Mouse (Mus musculus): Measurements from ENCODE around the gene Chil1.

The Chil1 gene

DNA sequence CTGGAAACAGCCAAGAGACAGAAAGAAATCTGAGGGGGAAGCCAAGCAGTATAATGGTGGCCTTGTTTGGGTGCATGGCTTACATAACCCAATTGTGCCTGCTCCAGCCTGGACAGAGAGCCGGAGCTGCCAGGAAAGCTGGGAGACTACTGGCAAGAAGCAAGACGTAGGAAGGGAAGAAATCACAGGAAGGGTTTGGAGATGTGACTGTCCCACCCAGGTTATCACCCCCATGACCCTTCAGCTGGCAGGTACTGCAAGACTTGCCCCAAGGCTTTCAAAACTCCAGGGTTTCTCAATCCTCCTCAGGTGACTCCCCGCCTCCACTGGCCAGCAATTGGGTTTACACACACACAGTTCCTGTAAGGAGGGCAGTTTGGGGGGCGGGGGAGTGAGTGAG lies at the start of gene Chil1:
Gene Chil1 (plus strand): TSS at position 152 of the 400 bp plus-strand sequence.
- DNase-seq (ENCODE audit: low read depth, low spot score), result no peak

DNA sequence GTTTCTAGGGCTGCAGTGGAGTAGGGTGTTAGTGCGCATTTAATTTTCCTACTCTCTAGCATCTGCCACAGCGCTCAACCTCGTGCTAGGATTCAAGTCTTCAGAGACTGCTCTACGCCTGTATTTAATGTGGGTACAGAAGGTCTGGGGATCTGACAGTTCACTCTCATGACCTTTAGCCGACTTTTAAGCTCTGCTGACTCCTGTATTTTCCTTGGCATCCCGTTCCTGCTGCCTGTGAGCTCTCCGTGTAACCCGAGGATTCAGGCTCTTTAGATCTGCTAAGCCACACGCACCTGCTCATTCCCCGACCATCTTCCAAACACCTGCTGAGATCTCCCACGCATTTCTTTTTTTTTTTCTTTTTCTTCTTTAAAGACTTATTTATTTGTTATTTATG lies 48.7 kb upstream of the Chil1 start:
- DNase-seq (ENCODE audit: low read depth, low spot score), result no peak

DNA sequence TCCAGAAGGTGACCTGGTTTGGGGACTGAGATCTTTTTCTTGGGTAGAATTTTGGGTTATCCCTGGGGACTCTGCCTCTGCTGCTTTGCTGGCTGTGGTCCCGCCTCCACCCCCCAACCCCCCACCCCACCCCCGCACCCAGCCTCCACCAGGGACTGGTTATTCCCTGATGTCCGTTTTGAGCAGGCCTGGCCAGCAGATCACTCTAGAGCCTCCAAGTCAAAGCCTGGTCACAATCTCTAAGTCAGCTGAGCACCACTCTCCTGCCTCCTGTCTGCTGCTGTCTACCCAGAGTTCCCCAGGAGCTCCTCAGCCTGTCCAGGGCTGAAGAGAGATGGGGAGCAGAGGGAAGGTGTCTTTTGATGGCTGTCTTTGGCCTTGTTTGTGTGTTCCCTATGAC lies 45.6 kb upstream of the Chil1 start:
- no peak for DNase-seq (ENCODE audit: low read depth, low spot score)

DNA sequence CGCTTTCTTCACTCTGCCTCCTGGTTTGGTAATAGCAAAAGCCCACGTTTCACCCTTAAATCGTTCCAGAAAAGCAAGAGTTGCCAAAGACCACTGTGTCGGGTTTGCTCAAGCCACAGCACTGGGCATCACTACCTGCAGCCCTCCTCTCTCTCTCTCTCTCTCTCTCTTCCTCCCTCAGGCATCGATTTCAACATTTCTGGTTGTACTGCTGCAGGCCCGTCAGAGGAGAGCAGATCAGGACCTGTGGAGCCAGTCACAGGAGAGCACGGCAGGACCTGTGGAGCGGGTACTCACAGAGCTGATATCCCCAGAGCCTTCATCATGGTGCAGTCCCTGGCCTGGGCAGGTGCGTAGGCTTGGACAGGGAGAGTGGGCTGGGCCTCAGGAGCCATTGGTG lies 43.6 kb upstream of the Chil1 start:
- DNase-seq (ENCODE audit: low read depth, low spot score), result no peak

DNA sequence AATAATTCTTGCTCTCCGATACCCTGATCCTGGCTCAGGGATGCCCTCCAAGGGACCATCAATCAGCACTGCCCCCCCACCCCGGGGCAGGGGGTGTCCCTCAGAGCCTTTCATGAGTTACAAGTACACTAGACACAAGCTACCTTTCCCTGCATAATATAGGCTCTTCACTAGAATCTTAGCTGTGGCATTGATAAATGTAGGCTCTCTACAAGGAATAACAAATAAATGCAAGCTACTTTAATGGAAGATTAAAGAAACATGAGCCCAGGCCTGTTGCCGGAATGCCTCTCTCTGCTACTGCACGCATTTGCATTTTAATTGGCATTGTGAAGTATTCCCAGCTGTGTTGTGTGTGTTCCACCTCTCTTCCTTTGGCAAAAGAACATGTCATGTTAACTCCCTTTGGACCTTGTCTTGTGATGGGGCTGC lies 39.6 kb upstream of the Chil1 start:
- DNase-seq (ENCODE audit: low read depth, low spot score), result no peak

DNA sequence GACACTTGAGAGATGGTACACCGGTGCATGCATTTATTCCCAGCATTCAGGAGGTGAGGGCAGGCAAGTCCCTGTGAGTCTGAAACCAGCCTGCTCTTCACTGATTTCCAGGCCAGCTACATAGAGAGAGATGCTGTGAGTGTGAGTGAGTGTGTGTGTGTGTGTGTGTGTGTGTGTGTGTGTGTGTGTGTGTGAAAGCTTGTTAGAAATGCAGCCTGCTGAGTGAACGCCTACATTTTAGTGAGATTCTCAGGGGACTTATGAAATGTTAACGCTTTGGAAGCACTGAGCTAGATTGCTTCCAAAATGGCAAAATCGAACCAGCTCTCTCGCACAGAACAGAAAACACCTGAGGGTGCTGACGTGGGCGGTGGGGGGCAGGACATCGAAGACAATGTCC lies 35.9 kb upstream of the Chil1 start:
- no peak for DNase-seq (ENCODE audit: low read depth, low spot score)

DNA sequence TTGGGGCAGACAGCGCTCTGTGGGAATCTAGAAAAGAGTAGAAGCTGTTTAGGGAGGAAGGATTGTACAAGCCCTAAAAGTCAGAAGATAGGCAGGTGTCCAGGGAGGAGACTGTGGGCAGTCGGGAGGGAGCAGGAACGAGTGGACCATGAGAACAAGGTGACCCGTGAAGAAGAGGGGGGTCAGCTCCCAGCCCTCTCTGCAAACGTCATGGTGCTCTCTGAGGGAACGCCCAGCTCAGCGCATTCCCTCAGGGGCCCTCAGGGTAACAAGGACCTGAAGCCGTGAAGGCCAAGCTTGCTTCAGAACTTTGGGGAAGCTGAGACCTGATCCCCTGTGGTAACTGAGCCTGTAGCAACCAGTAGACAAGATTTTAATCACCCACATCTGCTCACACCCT lies 31.9 kb upstream of the Chil1 start:
- DNase-seq (ENCODE audit: low read depth, low spot score), result no peak

DNA sequence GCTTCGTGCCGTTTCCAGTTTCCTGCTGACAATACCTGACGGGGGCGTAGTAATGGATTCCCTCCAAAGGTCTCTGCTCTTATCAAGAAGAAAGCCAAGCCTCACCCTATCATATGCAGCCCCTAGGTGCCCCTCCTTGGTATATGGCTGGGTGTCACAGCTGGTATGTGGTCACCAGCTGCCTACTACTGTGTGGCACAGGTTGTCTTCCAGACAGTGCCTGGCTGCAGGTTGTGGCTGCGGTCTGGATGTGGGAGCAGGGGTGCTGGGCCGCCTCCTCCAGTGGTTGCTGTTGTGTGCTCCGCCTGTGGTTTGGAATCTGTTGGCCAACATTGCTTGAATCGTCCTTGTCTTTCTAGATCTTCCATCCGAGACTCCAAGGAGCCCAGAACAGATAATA lies 31.2 kb upstream of the Chil1 start:
- DNase-seq (ENCODE audit: low read depth, low spot score), result no peak

DNA sequence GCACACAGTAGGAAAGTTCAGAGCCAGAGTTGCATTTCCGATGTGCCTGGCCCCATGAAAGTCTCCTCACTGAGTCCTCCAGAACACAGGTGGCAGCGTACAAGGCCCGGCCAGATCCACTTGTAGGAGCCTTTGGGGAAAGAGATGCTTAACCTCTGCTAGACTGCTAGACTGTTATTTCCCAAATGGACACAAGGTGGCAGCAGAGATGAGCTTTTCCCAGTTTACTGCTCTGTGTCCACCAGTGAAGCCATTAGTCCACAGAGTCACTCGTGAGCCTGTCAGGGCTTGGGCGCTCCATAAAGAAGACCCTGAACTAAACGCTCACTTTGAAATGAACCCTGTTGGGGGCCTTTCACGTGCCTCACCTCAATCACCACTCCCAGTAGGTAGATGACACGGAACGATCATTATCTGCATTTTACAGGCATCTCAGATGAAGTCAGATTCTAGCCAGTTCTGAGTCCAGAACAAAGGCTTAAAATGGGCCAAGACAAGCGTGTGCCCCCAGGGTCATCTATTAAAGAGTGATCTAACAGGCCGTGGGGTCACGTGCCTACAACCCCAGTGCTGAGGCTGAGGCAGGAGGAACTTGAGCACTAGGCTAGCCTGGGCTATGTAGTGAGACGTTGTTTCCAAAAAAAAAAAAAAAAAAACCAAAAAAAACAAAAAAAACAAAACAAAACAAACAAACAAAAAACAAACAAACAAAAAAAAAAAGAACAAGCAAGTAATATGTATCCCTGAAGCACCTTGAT lies 30.1 kb upstream of the Chil1 start:
- DNase-seq (ENCODE audit: low read depth, low spot score), result peak; percentile 92

DNA sequence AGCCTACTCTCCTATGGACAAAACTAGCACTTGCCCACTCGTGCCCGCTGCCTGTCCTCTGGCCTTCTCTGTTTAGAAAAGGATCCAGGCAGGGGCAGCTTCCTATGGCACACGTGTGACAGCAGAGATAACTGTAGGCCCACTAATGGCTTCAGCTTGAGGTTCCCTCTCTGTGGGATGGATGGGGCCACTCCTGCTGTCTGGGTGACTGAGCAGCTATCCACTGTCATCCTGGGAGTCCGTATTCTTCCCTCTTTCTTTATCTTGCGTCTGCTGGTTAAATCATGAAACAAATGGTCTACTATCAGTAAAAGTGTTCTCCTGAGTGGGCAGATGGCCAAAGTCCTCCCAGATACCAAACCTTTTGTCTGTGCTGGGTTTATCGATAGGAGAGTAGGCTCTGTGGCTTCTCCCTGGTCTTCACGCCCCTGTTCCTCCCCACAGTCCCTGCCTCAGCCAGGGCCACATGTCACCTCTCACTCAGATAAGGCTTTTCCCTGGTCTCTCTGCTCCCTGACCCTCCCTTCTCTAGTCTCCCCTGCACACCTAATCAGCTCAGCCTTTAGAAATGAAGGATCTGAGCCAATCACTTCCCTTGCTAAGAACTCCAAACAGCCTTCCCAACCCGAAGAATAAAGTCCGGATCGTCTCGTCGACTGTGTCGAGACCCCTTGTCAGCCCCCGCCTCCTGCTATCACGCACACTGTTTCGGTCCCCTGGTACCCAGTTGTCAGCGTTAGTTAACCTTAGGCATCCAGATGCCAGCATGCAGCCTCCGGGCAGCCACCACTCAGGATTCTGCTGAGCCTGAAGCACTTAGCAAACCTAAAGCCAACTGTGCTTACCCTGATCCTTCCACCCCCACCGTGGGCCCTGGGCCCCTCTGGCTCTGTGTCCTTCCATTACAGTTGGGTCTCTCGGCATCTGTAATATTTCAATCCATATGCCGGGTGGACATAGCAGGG lies 29.1 kb upstream of the Chil1 start:
- no peak for DNase-seq (ENCODE audit: low read depth, low spot score)

DNA sequence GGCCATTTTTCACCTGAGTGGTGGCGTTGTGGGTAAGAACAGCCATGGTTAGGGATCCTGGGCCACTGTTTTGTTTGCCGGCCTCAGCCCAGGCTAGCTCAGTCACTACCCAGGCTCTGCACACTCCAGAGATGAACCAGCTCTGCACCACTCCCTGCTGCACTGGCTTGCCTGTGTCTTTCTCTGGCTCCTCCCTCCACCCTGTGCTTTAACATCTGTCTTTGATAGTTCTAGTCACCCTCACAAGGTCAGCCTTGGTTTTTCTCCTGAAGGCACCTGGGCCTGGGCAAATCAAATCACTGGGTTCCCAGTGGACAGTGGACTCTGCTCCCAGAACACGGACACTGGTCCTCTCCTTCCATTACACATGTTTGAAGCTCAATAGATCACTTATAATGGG lies 27.9 kb upstream of the Chil1 start:
- peak; percentile 74 for DNase-seq (ENCODE audit: low read depth, low spot score)

DNA sequence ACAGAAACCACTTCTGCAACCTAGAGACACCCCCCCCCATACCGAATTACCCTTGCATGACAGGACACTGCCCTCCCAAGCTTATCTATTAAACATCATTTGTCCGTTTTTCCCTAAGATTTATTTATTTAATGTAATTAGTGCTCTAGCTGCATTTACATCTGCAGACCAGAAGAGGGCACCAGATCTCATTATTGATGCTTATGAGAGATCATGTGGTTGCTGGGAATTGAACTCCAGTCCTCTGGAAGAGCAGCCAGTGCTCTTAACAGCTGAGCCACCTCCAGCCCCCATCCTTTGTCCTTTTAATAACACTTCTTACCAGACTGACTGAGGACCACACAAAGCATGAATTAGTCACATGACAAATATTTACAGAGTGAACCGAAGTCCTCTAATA lies 27.3 kb upstream of the Chil1 start:
- DNase-seq (ENCODE audit: low read depth, low spot score), result peak; percentile 63

DNA sequence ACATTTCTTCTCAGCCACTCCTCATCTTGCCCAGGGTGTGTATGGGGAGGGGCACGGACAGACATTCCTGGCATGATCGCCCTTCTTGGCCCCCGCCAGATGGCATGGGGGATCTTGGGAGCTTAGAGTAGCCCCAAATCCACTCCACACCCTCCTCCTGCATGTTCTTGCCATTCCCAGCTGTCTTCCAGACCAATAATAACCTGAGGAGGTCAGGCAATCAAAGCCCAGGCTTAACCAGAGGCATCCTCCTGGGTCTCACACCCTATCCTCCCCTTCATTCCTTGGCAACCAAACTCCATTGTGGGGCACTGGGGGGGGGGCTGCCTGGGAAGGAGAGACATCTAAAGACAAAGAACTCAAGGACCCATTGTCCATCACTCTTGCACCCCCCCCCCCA lies 21.6 kb upstream of the Chil1 start:
- DNase-seq (ENCODE audit: low read depth, low spot score), result no peak

DNA sequence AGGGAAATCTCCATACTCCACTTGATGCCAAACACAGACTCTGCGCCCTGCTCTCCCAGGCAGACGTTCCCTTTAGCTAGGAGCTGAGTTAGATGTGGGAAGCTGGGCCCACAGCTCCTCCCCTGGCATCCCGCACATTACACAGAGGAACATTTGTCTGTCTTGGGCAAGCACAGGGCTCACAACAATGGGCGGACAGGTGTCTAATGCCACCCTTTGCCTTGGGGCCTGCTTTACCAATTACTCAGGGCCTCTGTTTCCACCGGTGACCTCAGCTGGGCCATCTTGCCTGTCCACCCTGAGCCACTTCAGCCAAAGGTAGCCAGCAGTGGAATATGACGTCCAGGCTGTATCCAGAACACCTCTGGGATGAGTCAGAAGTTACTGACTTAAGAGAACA lies 20.6 kb upstream of the Chil1 start:
- DNase-seq (ENCODE audit: low read depth, low spot score), result no peak

DNA sequence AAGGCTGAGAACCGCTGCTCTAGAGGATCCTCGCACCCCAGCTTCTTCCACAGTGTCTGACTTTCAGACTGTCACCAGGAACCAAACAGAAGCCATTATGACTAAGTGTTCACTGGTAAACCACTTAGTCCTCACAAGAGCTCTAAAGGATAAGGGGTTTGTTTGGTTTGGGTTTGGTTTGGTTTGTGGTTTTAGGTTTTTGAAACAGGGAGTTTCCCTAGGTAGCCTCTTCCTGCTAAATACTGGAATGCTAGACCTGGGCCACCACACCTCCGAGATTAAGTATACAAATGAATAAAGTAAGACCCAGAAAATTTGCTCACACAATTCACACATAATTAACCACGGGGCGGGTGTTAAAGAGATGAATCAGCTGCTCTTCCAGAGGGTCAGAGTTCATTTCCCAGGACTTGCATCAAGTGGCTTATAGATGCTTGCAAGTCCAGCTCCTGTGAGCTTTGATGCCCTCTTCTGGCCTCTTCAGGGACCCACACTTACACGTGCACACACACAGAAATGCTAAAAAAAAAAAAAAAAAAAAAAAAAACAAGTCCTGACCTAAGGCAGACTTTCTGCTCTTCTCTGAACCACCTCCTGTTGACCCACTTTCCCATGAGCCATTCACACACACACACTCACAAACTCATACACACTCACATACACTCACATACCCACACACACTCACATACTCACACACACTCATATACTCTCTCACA lies 19.3 kb upstream of the Chil1 start:
- DNase-seq (ENCODE audit: low read depth, low spot score), result peak; percentile 35

DNA sequence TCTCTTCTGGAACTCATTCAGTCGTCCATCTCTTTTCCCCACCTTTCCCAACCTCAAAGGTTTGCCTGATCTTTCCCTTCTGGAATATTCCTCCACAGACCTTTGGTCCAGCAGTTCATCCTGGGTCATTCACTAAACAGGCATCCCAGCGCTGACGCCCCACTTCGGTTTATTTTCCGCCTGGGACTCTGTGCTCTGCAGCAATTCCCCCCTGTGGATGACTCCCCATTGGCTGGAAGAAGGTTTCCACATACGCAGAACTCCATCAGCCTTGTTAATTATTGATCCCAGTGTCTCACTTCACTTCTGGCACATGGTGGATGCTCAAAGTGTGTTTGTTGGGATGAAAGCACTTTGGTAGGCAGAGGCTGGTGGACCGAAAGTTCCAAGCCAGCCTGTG lies 18.5 kb upstream of the Chil1 start:
- DNase-seq (ENCODE audit: low read depth, low spot score), result no peak

DNA sequence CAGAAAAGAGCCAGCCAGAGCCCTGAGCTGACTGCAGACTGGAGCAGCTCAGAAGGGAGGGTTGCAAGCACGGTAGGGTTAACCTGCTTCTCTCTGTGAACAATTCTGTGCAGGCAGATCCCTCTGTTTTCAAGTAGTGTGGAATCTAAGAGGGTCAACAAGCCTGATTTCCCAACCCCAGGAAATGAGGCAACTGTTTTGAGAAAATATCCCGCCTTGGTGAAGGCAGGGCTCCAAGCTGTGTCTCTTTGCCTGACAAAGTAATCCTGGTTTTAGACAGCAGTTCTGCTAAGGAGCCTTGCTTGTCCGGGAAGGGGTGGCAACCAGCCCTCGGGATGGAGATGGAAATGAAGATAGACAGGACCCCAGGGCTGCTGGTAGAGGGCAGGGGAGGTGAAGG lies 17.5 kb upstream of the Chil1 start:
- no peak for DNase-seq (ENCODE audit: low read depth, low spot score)

DNA sequence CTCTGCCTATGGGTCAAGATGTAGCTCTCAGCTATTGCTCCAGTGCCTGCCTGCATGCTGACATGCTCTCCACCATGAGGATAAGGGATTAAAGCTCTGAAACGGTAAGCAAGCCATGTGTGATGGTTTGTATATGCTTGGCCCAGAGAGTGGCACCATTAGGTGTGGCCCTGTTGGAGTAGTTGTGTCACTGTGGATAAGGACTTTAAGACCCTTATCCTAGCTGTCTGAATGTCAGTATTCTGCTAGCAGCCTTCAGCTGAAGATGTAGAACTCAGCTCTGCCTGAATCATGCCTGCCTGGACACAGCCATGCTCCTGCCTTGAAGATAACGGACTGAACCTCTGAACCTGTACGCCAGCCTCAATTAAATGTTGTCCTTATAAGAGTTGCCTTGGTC lies 15.4 kb upstream of the Chil1 start:
- no peak for DNase-seq (ENCODE audit: low read depth, low spot score)

DNA sequence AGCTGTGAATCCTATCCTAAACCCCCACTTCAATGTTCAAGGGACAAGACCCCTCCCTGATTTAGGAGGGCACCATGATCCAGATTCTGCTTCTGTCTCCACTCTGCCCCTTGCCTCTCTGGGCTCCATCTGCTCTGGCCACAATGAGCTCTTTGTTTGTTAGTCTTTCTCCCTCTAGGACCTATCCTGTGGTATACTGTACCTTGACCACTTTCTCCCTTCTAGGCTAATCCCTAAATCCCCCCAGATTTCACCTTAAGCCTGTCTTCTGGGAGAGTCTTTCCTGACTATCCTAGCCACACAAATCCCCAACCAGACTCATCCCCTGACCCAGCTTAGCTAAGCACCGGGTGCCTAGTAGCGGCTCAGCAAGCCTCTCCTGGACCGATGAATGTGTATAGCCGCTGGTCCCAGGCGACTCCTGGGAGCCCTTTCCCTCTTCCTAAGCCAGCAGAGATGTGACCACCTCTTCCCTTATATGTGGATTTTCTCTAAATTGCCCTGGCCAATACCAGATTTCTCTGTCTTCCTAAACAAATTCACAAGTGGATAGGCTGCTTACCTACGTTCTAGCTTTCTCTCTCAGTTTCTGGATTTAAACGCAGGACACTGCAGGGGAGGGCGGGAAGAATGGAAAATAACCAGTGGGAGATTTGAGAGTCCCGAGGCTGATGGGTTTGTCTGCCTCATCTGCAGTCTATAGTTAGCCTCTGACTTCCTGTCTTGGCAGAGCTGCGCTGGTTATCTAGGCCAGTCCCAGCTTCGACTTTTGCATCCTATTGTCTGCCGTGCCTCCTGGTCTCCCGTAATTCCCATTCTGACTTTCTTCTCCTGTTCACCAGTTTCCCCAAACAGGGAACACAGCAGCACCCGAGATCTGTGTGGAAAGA lies 14.3 kb upstream of the Chil1 start:
- no peak for DNase-seq (ENCODE audit: low read depth, low spot score)

DNA sequence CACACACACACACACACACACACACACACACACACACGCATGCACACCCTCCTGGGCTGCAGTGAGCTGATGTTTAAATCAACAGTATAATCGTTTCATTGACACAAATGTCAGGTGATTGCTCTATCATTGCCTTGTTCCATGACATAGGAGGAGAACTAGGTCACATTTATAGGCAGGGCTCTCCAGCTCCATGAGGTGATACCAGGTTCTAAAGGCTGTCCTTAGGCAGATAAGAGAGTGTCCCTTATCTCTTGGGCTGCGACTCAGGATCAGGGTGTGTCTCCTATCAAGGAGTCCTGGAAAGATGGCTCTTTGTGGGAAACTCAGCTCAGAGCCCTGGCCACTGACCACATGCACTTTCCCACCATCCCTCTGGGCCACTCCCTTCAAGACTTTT lies 13.4 kb upstream of the Chil1 start:
- DNase-seq (ENCODE audit: low read depth, low spot score), result no peak

DNA sequence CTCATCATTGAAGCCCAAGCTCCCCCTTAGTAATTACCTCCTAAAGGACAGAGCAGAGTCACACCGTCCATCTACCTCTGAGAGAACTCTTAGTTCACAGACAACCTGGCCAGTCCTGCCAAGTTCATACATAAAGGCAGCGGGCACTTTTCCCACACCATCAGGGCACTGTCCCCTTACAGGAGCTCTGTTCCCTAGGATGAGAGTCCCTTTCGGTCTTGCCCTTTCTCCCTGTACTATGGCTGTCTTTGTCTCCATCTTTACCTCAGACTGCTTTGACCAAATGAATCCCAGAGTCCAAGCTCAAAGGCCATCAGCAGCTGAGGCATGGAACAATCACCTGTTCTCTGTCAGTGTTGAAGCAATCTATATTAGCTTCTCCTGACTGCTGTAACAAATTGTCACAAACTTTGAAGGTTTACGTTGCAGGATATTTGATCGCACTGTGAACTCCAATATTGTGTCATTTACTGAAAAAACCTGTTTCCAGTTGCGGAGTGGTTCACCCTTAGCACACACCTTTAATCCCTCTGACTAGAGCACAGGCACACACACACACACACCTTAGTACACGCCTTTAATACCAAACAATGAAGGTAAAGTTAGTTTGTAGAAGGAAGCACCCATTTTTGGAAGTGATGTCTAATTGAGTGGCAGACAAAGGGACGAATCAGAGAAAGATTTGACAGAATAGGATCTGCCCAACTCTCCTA lies 12.8 kb upstream of the Chil1 start:
- no peak for DNase-seq (ENCODE audit: low read depth, low spot score)

Data from ZHBTc4 (cell line).